Mouse (Mus musculus) adrenal gland, adult 10 weeks (tissue): Measurements from ENCODE around the gene Gtf2a1. TPM values are rescaled to one million over a fixed set of nuclear protein-coding genes. Genes with fewer than 3 reads are reported as not detected.

ENCODE experiments used
- polyA plus RNA-seq: library from polyadenylated mRNA; stranded (reverse); fragments of 350-450 nt; fragmentation: Illumina TruSeq; extraction: RNeasy Lipid Tissue Mini Kit (QIAGEN cat#74804); gene quantifications from one replicate; pipeline ENCODE4 v1.2.3, GENCODE M21; 2014; ENCODE audit warnings: low read depth, low replicate concordance

The Gtf2a1 gene
- polyA plus RNA-seq = 35.6 TPM

GRCm38 (mm10) chr12:91589847-91590690 lies at the start of gene Gtf2a1:
Gene Gtf2a1, minus strand, starts transcription at chr12:91590487.

Other genes starting within 250 kb of the Gtf2a1 start
- gene Cep128, start 206.1 kb downstream of the Gtf2a1 start, polyA plus RNA-seq = 5.5 TPM
- gene Tshr, start 205.9 kb downstream of the Gtf2a1 start, polyA plus RNA-seq = 9.3 TPM
- 4.6 TPM for gene Ston2, start 197.9 kb upstream of the Gtf2a1 start, polyA plus RNA-seq